Mouse (Mus musculus): ENCODE results near the gene Slc29a2.

- TF ChIP-seq CTCF (IDR thresholded peaks at IDR 0.05; ENCODE audit: low read depth, low read length): peak; percentile 33; the same call in 1 of the 2 replicates
- 0 out of 2 replicates have a peak, but pooled peaks have one; percentile 21 for TF ChIP-seq POLR2A (IDR thresholded peaks at IDR 0.05; ENCODE audit: extremely low read depth, insufficient read depth, low read length)
These were observed 15.1 kb downstream of the Slc29a2 start, which contains the start of the genes B4gat1 and AC124502.3 for GRCm38 (mm10) chr19:5038709-5039156.

Measured in liver, adult 2 months (tissue).